Mouse (Mus musculus): ENCODE data around the gene Cabp5.
"Not testable (repeated sequence)": the region's sequence is repeated elsewhere in the genome, so short reads cannot be mapped to it uniquely, and the experiment has no call there.

Gene Cabp5

DNA sequence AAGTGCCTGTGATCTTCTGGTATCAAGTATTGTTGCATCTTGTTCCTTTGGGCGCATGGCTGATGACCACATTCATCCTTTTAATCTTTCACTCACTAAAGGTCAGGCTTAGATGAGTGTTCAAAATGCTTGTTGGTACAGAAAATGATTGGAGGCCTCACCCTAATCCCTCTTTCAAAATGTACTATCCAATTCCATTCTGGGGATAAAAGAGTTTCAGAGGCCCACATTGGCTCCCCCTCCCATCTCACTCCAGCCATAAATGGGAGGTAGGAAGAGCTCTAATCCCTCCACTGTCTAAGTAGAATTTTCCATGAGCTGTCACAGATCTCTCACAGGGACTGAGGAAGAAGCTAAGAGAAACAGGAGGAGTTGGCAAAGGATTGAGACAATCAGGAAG lies at the start of gene Cabp5:
Gene Cabp5 (plus strand): TSS at position 301 of the 400 bp plus-strand sequence.
- no peak for DNase-seq

- DNase-seq, result no peak
Measured at GRCm38 (mm10) chr7:13355943-13356342, 42.0 kb upstream of the Cabp5 start.

GRCm38 (mm10) chr7:13380588-13380987 lies 17.3 kb upstream of the Cabp5 start:
- DNase-seq, result no peak

GRCm38 (mm10) chr7:13450541-13450940 lies 52.6 kb downstream of the Cabp5 start, which contains the start of gene Bsph1:
TSS of gene Bsph1 (plus strand) at chr7:13450841.
- not testable (repeated sequence) for DNase-seq

Data from kidney, adult 8-10 months (tissue).